Mouse (Mus musculus) stomach, embryonic 14.5 days (tissue): Measurements from ENCODE around the gene Mast1. TPM values are rescaled to one million over a fixed set of nuclear protein-coding genes. Genes with fewer than 3 reads are reported as not detected.

Experiments used
- ATAC-seq: fragments of 200-750 bp; cut with Nextera tagmentation; 2 replicates; pipeline ENCODE4 v1.8.0; 2017; ENCODE audit warnings: low read depth, moderate TSS enrichment; ENCODE audit not compliant: insufficient number of reproducible peaks, insufficient read depth, low FRiP score
- H3K27ac ChIP-seq: fragments of 300-500 bp; sonication (generic); 2 replicates; pipeline ENCODE4 v1.5.1; 2014; ENCODE audit warnings: mild to moderate bottlenecking, low read length, moderate library complexity, mixed read lengths
- H3K27me3 ChIP-seq: fragments of 300-500 bp; sonication (generic); 2 replicates; pipeline ENCODE4 v1.6.1; 2014; ENCODE audit warnings: low read length, control low read depth, mixed read lengths; ENCODE audit not compliant: control insufficient read depth, insufficient read depth
- H3K36me3 ChIP-seq: fragments of 300-500 bp; sonication (generic); 2 replicates; pipeline ENCODE4 v1.6.1; 2014; ENCODE audit warnings: mild to moderate bottlenecking, control low read depth, low read length, moderate library complexity, mixed read lengths; ENCODE audit not compliant: control insufficient read depth, insufficient read depth
- H3K4me1 ChIP-seq: fragments of 300-500 bp; sonication (generic); 2 replicates; pipeline ENCODE4 v1.6.1; 2014; ENCODE audit warnings: low read length, control low read depth, mixed read lengths; ENCODE audit not compliant: control insufficient read depth, insufficient read depth
- H3K4me2 ChIP-seq: fragments of 300-500 bp; sonication (generic); replicated peaks from 2 replicates; pipeline ENCODE4 v1.6.1; 2014; ENCODE audit warnings: low read depth, low read length, control low read depth
- H3K4me3 ChIP-seq: fragments of 300-500 bp; sonication (generic); 2 replicates; pipeline ENCODE4 v1.5.1; 2014; ENCODE audit warnings: low read depth, low read length, control low read depth
- H3K9ac ChIP-seq: fragments of 300-500 bp; sonication (generic); replicated peaks from 2 replicates; pipeline ENCODE4 v1.6.1; 2014; ENCODE audit warnings: low read depth, mild to moderate bottlenecking, control low read depth, low read length, moderate library complexity, mixed read lengths
- H3K9me3 ChIP-seq: fragments of 300-500 bp; sonication (generic); 2 replicates; pipeline ENCODE4 v1.6.1; 2016; ENCODE audit warnings: low read depth, low read length, control low read depth; ENCODE audit not compliant: control insufficient read depth
- WGBS: fragments of 180-500 bp; shearing (Covaris S2); extraction: QIAGEN DNeasy Blood & Tissue Kit; methylation state at CpG from one replicate; pipeline ENCODE4 v1.1.7; 2014; 5-methylcytosine and 5-hydroxymethylcytosine counted together
- polyA plus RNA-seq: library from polyadenylated mRNA; unstranded; fragments of >200 nt; fragmentation: Nextera tagmentation; extraction: Ambion mirVana; gene quantifications from 2 replicates; pipeline ENCODE4 v1.2.1, GENCODE M21; 2014

Mast1 gene
- polyA plus RNA-seq, 1 experiment from 2014 or later, result 2.2 TPM

DNA sequence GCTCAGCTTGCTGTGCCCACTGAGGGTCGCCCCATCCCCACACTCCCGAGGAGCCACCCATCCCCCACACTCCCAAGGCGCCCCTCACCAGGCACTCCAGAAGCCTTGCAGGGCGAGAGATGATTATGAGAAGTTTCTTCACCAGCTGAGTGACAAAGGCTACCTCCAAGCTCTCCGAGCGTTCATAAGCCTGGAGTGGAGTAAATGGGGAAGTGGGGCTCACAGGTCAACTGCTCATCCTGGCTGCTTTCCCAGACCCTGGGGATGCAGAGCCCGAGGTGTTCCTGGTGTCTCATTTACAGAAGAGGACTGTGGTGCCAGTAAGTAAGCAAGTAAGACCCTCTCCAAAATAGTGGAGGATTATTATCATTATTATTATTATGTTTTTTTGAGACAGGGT lies 11.6 kb downstream of the Mast1 start:
- H3K36me3 ChIP-seq, result no peaks in the 10 kb centered on the region
- H3K9me3 ChIP-seq, result no peaks in the 10 kb centered on the region
- no peak overlapping the region for H3K4me3 ChIP-seq
- ATAC-seq, result no peak
- H3K9ac ChIP-seq, result no peak overlapping the region
- 60% methylated on average over 7 of the region's 7 CpGs for WGBS
- H3K27ac ChIP-seq, result no peak overlapping the region
- no peak overlapping the region for H3K4me2 ChIP-seq
- peaks cover 13% of the 10 kb centered on the region for H3K27me3 ChIP-seq
- H3K4me1 ChIP-seq, result 0 out of 2 replicates have a peak, but pooled peaks cover 2% of the 10 kb centered on the region

DNA sequence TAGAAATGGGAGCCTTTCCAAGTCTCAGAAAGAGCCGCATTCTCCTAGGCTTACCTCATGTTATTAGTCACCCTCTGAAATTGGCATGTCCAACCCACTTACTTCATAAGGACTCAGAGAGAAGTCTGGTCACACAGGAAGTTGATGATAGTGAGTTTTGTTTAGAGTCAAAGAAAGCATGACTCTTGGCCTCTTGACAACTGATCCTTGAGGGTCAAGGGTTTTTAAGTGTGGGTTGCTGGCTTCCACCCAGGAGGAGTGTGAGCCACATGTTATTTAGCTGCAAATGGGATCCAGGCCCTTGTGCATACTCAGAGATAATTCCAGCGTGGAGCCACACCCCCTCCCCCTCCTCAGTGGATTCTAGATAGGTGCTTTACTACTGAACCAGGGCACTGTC lies 15.6 kb downstream of the Mast1 start:
- ATAC-seq, result no peak
- no peaks in the 10 kb centered on the region for H3K4me1 ChIP-seq
- H3K4me3 ChIP-seq, result no peak overlapping the region
- WGBS, result 75% methylated on average over 2 of the region's 2 CpGs
- no peak overlapping the region for H3K9ac ChIP-seq
- H3K4me2 ChIP-seq, result no peak overlapping the region
- H3K27me3 ChIP-seq, result 0 out of 2 replicates have a peak, but pooled peaks cover 1% of the 10 kb centered on the region
- no peaks in the 10 kb centered on the region for H3K9me3 ChIP-seq
- no peak overlapping the region for H3K27ac ChIP-seq
- no peaks in the 10 kb centered on the region for H3K36me3 ChIP-seq

DNA sequence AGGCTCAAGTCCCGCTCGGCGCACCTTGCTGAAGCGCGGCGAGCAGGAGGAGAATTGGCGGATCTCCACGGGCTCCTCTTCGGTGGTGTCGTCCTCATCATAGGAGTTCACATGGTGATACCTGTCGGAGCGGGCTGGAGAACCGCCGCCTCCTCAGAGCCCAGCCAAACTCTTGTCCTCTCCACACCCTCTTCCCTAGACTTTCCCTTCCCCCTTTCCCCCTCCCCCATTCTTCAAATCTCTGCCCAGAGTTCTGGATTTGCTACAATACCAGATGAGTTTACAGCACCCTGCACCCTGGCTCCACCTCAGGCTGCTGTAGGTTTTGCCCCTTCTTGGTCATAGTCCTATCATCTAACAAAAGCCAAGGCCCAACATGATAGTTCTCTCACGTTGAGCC lies 18.5 kb downstream of the Mast1 start:
- Histone ChIP-seq H3K27me3 (0 out of 2 replicates have a peak, but pooled peaks cover 4% of the 10 kb centered on the region), H3K4me1 (no peaks in the 10 kb centered on the region), H3K27ac (no peak overlapping the region), H3K9me3 (no peaks in the 10 kb centered on the region), H3K9ac (no peak overlapping the region), H3K36me3 (no peaks in the 10 kb centered on the region), H3K4me2 (no peak overlapping the region), H3K4me3 (no peak overlapping the region)
- 88% methylated on average over 15 of the region's 15 CpGs for WGBS
- no peak for ATAC-seq

DNA sequence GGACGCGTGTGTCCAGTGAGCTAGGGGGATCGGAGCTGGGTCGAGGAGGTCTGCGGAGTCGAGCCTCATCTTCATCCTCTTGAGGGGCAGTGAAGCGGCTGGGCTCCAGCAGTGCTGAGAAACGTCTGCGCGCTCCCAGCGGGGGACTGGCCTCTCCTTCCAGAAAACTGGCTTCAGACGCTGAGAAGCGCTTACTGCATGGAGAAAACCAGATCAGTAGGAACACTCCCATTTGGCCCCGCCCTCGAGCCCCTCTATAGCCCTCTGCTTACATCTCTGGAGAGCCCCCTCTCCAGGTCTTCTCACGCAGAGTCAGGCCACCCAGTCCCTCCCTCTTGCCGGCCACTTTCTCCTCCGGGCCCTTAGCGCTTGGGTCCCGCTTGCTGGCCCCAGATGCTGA lies 19.4 kb downstream of the Mast1 start:
- 38% methylated on average over 20 of the region's 20 CpGs for WGBS
- peaks cover 9% of the 10 kb centered on the region for H3K27me3 ChIP-seq
- H3K4me2 ChIP-seq, result no peak overlapping the region
- no peak for ATAC-seq
- no peaks in the 10 kb centered on the region for H3K4me1 ChIP-seq
- no peak overlapping the region for H3K27ac ChIP-seq
- H3K4me3 ChIP-seq, result no peak overlapping the region
- H3K36me3 ChIP-seq, result no peaks in the 10 kb centered on the region
- no peaks in the 10 kb centered on the region for H3K9me3 ChIP-seq
- H3K9ac ChIP-seq, result no peak overlapping the region

DNA sequence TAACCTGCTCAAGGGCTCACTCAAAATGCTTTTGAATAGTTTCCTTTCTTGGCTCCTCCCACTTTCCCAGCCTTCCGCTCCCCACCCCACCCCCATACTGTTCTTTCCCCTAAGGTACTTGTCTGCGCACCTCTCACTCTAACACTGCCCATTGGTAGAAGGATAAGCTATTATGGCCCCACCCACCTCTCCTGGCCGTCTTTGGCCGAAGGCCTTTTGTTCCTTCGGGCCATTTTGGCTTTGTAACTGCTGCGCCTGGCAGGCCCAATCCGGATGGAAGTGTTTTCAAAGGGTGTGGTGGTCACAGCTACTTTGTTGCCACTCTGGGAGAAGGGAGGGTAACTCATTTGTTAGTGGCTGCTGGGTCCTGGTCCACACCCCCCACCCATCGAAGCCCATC lies 21.9 kb downstream of the Mast1 start:
- H3K4me3 ChIP-seq, result no peak overlapping the region
- no peaks in the 10 kb centered on the region for H3K36me3 ChIP-seq
- H3K4me2 ChIP-seq, result no peak overlapping the region
- no peak overlapping the region for H3K27ac ChIP-seq
- no peak overlapping the region for H3K9ac ChIP-seq
- ATAC-seq, result no peak
- no peaks in the 10 kb centered on the region for H3K9me3 ChIP-seq
- H3K4me1 ChIP-seq, result no peaks in the 10 kb centered on the region
- 84% methylated on average over 8 of the region's 8 CpGs for WGBS
- peaks cover 24% of the 10 kb centered on the region for H3K27me3 ChIP-seq

DNA sequence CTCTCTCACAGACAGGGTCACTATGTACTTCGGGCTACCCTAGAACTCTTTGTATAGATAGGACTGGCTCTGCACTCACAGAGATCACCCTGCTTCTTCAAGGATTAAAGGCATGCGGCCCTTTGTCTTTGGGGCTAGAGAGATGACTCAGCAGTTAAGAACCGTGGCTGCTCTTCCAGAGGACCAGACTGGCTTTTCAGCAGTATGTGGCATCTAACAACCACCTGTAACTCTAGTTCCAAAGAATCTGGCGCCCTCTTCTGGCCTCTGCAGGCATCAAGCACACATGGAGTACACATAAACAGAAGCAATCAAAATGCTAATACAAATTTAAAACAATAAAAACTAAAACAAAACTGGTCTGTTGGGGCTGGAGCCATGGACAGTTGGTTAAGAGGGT lies 23.2 kb downstream of the Mast1 start:
- H3K4me2 ChIP-seq, result peak overlapping the region; percentile 75
- 33% methylated on average over 4 of the region's 4 CpGs for WGBS
- no peaks in the 10 kb centered on the region for H3K9me3 ChIP-seq
- no peak for ATAC-seq
- peaks cover 24% of the 10 kb centered on the region for H3K27me3 ChIP-seq
- no peak overlapping the region for H3K27ac ChIP-seq
- no peak overlapping the region for H3K9ac ChIP-seq
- peak overlapping the region; percentile 39; the same call in 1 of the 2 replicates for H3K4me3 ChIP-seq
- H3K36me3 ChIP-seq, result no peaks in the 10 kb centered on the region
- H3K4me1 ChIP-seq, result no peaks in the 10 kb centered on the region; the same call in 1 of the 2 replicates

DNA sequence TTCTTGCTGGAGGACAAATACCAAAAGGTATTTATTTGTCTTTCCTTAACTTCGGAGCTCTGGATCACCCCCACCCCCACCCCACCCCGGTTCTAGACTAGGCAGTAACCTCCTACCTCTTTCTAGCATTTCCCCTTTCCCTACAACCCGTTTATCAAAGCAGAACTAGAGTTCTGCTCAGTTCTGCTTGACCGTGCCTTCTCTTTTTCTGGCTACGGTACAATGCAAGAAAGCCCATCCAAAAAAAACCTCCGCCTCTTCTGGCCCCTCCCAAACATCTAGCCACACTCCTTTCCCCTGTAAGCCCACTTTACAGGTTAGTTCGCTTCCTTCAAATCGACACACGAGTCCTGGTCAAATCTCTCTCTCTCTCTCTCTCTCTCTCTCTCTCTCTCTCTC lies 23.7 kb downstream of the Mast1 start:
- H3K4me1 ChIP-seq, result no peaks in the 10 kb centered on the region; the same call in 1 of the 2 replicates
- H3K36me3 ChIP-seq, result no peaks in the 10 kb centered on the region
- ATAC-seq, result no peak
- peak overlapping the region; percentile 25; the same call in 1 of the 2 replicates for H3K9ac ChIP-seq
- H3K9me3 ChIP-seq, result no peaks in the 10 kb centered on the region
- H3K27ac ChIP-seq, result no peak overlapping the region
- H3K4me3 ChIP-seq, result peak overlapping the region; percentile 39
- peak overlapping the region; percentile 75 for H3K4me2 ChIP-seq
- WGBS, result 11% methylated on average over 9 of the region's 9 CpGs
- H3K27me3 ChIP-seq, result peaks cover 24% of the 10 kb centered on the region

DNA sequence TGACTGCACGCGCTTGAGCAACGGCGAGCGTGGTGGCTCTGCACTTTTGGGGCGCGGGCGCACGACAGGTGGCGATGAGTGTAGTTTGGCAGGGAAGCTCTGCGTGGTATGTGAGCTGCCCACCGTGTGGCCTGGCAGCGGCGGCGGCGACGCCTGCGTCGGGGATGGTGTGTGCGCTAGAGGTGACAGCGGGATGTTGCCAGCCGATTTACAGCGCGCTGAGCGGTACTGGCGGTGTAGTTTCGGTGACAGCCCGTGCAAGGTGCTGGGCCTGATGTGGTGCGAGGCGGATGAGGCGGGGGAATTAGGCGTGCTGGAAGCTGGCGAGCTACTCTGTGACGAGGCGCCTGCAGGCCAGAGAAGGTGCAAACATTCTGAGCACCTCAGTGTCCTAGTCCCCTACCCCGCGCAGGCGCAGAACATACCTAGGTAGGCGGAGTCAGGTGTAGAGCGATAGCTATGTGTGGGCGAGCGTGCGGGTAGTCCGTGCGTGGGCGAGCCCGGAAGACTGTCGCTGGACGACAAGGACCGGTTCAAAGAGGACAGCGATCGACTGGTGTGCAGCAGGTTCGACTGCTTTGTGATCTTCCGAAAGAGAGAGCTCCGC lies 24.2 kb downstream of the Mast1 start:
- WGBS, result under 1% methylated on average over 55 of the region's 55 CpGs
- Histone ChIP-seq H3K4me1 (no peaks in the 10 kb centered on the region; the same call in 1 of the 2 replicates), H3K36me3 (no peaks in the 10 kb centered on the region), H3K27ac (no peak overlapping the region), H3K27me3 (peaks cover 24% of the 10 kb centered on the region), H3K9ac (peak overlapping the region; percentile 25; the same call in 1 of the 2 replicates), H3K9me3 (no peaks in the 10 kb centered on the region), H3K4me2 (peak overlapping the region; percentile 75), H3K4me3 (peak overlapping the region; percentile 39)
- ATAC-seq, result peak; percentile 70

DNA sequence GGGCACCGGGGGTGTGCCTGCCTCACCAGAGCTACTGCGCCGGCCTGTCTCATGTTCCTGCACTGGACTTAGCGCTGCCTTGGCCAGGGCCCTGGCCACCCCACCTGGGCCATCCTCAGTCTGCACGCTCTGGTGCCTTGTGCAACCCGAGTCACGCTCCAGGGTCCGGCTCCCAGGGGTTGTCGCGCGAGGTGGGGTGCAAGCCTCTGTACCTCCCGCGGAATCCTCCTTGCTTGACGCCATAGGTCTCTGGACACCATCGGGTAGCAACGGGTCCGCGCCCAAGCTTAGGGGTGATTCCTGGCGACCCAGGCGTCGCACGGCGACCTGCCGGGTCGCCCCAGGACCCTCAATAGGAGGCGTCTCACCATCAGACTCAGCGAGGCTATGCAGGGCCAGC lies 24.8 kb downstream of the Mast1 start:
- peak overlapping the region; percentile 75 for H3K4me2 ChIP-seq
- peaks cover 24% of the 10 kb centered on the region for H3K27me3 ChIP-seq
- H3K9ac ChIP-seq, result no peak overlapping the region
- 22% methylated on average over 27 of the region's 27 CpGs for WGBS
- no peaks in the 10 kb centered on the region for H3K36me3 ChIP-seq
- H3K27ac ChIP-seq, result no peak overlapping the region
- H3K9me3 ChIP-seq, result no peaks in the 10 kb centered on the region
- H3K4me3 ChIP-seq, result peak overlapping the region; percentile 39
- no peak for ATAC-seq
- H3K4me1 ChIP-seq, result no peaks in the 10 kb centered on the region; the same call in 1 of the 2 replicates
